Mouse (Mus musculus): ENCODE measurements at regions not wholly inside any gene's neighbourhood (a gene's known extent, or its start where the extent isn't known, plus 50 kb on each side); places are given as distances from the start of the nearest gene placed in this dataset.

DNA sequence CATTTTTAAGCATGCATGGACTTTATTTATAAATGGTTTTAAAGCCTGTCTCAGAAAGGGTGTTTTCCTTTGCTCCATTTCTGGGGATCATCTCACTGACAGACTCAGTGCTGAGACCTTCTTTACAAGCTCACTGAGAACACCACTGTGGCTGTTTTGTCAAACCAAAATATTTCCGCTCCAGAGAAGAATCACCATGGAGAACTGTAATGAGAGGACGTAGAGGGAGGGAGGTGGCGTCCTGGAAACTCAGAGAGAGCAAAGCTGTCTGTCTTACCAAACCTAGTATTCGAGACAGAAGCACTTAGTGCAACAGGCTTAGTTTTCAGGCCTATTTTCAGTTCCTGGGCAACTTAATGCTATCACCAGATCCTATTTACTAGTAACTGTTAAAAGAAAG, 2565.5 kb upstream of the 5930422O12Rik start:
- Histone ChIP-seq H3K27ac (ENCODE audit: control insufficient read depth, insufficient read depth, low read length) (no peak overlapping the region), H3K4me1 (replicated peaks; ENCODE audit: control insufficient read depth, insufficient read depth, low read length) (no peaks in the 10 kb centered on the region), H3K36me3 (ENCODE audit: control insufficient read depth, insufficient read depth, low read length) (no peaks in the 10 kb centered on the region), H3K27me3 (ENCODE audit: control insufficient read depth, insufficient read depth, low read length) (no peaks in the 10 kb centered on the region), H3K4me3 (ENCODE audit: control insufficient read depth, insufficient read depth, low read length) (no peak overlapping the region)
- 81% methylated on average over 4 of the region's 4 CpGs for WGBS
- DNase-seq = no peak
- no peak for TF ChIP-seq POLR2A (IDR thresholded peaks at IDR 0.05; ENCODE audit: control insufficient read depth, extremely low read depth, insufficient read depth, low read length, poor library complexity)
- no peak for TF ChIP-seq CTCF (IDR thresholded peaks at IDR 0.05; ENCODE audit: borderline replicate concordance, control insufficient read depth, extremely low read depth, insufficient read depth, low read length, poor library complexity)

DNA sequence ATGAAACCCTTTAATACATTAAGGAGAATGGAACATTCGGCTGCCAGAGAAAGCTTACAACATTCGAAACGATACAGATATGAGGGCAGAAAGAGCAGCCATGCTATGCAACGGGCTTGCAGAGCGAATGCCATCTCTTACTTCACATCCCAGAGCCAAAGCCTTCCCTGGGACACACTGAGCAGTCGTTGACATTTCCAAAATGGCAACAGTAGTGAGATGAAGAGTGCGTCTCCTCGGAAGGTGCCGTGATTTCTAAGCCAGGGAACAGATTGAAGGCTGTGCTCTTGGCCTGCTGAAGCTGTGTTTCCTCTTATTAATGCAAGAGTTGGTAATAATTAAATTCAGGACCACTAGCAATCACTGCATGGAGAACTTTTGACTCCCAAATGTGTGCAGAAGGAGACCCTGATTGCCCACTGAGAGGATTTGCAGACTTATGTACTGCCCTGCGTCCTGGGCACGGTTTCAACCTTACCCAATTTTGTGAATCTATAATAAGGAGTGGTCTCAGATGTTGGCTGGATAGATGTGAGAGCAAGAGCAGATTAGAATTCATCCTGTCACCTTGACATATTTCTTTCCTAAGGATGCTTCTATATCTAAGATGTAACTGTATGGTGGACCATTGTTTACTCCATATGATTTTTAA, 2522.3 kb upstream of the 5930422O12Rik start:
- H3K36me3 ChIP-seq (ENCODE audit: control insufficient read depth, insufficient read depth, low read length) = no peaks in the 10 kb centered on the region
- no peaks in the 10 kb centered on the region for H3K4me1 ChIP-seq (replicated peaks; ENCODE audit: control insufficient read depth, insufficient read depth, low read length)
- no peak for TF ChIP-seq CTCF (IDR thresholded peaks at IDR 0.05; ENCODE audit: borderline replicate concordance, control insufficient read depth, extremely low read depth, insufficient read depth, low read length, poor library complexity)
- TF ChIP-seq POLR2A (IDR thresholded peaks at IDR 0.05; ENCODE audit: control insufficient read depth, extremely low read depth, insufficient read depth, low read length, poor library complexity) = no peak
- H3K27me3 ChIP-seq (ENCODE audit: control insufficient read depth, insufficient read depth, low read length) = no peaks in the 10 kb centered on the region
- no peak for DNase-seq
- no peak overlapping the region for H3K4me3 ChIP-seq (ENCODE audit: control insufficient read depth, insufficient read depth, low read length)
- no peak overlapping the region for H3K27ac ChIP-seq (ENCODE audit: control insufficient read depth, insufficient read depth, low read length)
- 94% methylated on average over 11 of the region's 11 CpGs for WGBS

GRCm38 (mm10) chr8:30913664-30914063, 2514.8 kb upstream of the 5930422O12Rik start:
- Histone ChIP-seq H3K36me3 (ENCODE audit: control insufficient read depth, insufficient read depth, low read length) (no peaks in the 10 kb centered on the region), H3K27ac (ENCODE audit: control insufficient read depth, insufficient read depth, low read length) (no peak overlapping the region), H3K4me1 (replicated peaks; ENCODE audit: control insufficient read depth, insufficient read depth, low read length) (no peaks in the 10 kb centered on the region), H3K4me3 (ENCODE audit: control insufficient read depth, insufficient read depth, low read length) (no peak overlapping the region), H3K27me3 (ENCODE audit: control insufficient read depth, insufficient read depth, low read length) (no peaks in the 10 kb centered on the region)
- WGBS = 93% methylated on average over 5 of the region's 5 CpGs
- TF ChIP-seq POLR2A (IDR thresholded peaks at IDR 0.05; ENCODE audit: control insufficient read depth, extremely low read depth, insufficient read depth, low read length, poor library complexity) (no peak), CTCF (IDR thresholded peaks at IDR 0.05; ENCODE audit: borderline replicate concordance, control insufficient read depth, extremely low read depth, insufficient read depth, low read length, poor library complexity) (no peak)
- no peak for DNase-seq

GRCm38 (mm10) chr8:30915127-30915526, 2513.4 kb upstream of the 5930422O12Rik start:
- TF ChIP-seq POLR2A (IDR thresholded peaks at IDR 0.05; ENCODE audit: control insufficient read depth, extremely low read depth, insufficient read depth, low read length, poor library complexity) = no peak
- TF ChIP-seq CTCF (IDR thresholded peaks at IDR 0.05; ENCODE audit: borderline replicate concordance, control insufficient read depth, extremely low read depth, insufficient read depth, low read length, poor library complexity) = no peak
- Histone ChIP-seq H3K27me3 (ENCODE audit: control insufficient read depth, insufficient read depth, low read length) (no peaks in the 10 kb centered on the region), H3K4me3 (ENCODE audit: control insufficient read depth, insufficient read depth, low read length) (no peak overlapping the region), H3K4me1 (replicated peaks; ENCODE audit: control insufficient read depth, insufficient read depth, low read length) (no peaks in the 10 kb centered on the region), H3K27ac (ENCODE audit: control insufficient read depth, insufficient read depth, low read length) (no peak overlapping the region), H3K36me3 (ENCODE audit: control insufficient read depth, insufficient read depth, low read length) (no peaks in the 10 kb centered on the region)
- 62% methylated on average over 7 of the region's 7 CpGs for WGBS
- DNase-seq = no peak

DNA sequence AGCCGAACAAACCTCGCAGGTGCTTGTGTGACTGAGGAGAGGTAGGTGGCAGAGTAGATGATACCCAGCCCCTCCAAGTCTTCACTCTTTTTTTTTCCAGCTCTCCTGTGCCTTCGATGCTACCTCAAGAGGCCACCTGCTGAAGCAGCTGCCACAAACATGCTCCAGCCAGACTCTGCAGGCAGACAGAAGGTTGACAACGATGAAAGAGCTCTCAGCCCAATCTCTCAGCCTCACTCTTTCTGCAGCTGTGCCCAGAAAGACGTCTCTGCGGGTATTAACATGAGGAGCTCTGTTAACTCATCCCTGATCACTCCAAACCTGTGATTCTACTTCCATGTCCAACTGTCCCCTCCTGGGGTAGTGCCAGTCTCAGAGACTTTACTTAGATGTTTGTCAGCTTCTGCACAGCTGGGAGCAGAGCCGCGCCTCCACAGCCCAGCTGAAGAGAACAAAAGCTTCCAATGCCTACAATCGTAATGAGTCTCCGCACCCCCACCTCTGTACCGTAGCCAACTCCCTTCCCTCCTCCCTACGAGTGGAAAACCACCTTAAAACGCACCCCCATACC, 2512.8 kb upstream of the 5930422O12Rik start:
- Histone ChIP-seq H3K27ac (ENCODE audit: control insufficient read depth, insufficient read depth, low read length) (no peak overlapping the region), H3K36me3 (ENCODE audit: control insufficient read depth, insufficient read depth, low read length) (no peaks in the 10 kb centered on the region), H3K4me1 (replicated peaks; ENCODE audit: control insufficient read depth, insufficient read depth, low read length) (no peaks in the 10 kb centered on the region), H3K4me3 (ENCODE audit: control insufficient read depth, insufficient read depth, low read length) (no peak overlapping the region), H3K27me3 (ENCODE audit: control insufficient read depth, insufficient read depth, low read length) (no peaks in the 10 kb centered on the region)
- 18% methylated on average over 13 of the region's 13 CpGs for WGBS
- TF ChIP-seq CTCF (IDR thresholded peaks at IDR 0.05; ENCODE audit: borderline replicate concordance, control insufficient read depth, extremely low read depth, insufficient read depth, low read length, poor library complexity) (no peak), POLR2A (IDR thresholded peaks at IDR 0.05; ENCODE audit: control insufficient read depth, extremely low read depth, insufficient read depth, low read length, poor library complexity) (no peak)
- DNase-seq = no peak

- DNase-seq = no peak
- TF ChIP-seq CTCF (IDR thresholded peaks at IDR 0.05; ENCODE audit: borderline replicate concordance, control insufficient read depth, extremely low read depth, insufficient read depth, low read length, poor library complexity) (no peak), POLR2A (IDR thresholded peaks at IDR 0.05; ENCODE audit: control insufficient read depth, extremely low read depth, insufficient read depth, low read length, poor library complexity) (no peak)
- no peak overlapping the region for H3K4me3 ChIP-seq (ENCODE audit: control insufficient read depth, insufficient read depth, low read length)
- H3K27me3 ChIP-seq (ENCODE audit: control insufficient read depth, insufficient read depth, low read length) = no peaks in the 10 kb centered on the region
- WGBS = 18% methylated on average over 12 of the region's 12 CpGs
- H3K4me1 ChIP-seq (replicated peaks; ENCODE audit: control insufficient read depth, insufficient read depth, low read length) = no peaks in the 10 kb centered on the region
- H3K36me3 ChIP-seq (ENCODE audit: control insufficient read depth, insufficient read depth, low read length) = no peaks in the 10 kb centered on the region
- no peak overlapping the region for H3K27ac ChIP-seq (ENCODE audit: control insufficient read depth, insufficient read depth, low read length)
Observed at GRCm38 (mm10) chr8:30916184-30916751, 2512.2 kb upstream of the 5930422O12Rik start.
